Mouse (Mus musculus) bone marrow macrophage, adult 2 months (primary cell): ENCODE data around the gene Strn. TPM values are rescaled to one million over a fixed set of nuclear protein-coding genes. Genes with fewer than 3 reads are reported as not detected.
"Not testable (repeated sequence)": the region's sequence is repeated elsewhere in the genome, so short reads cannot be mapped to it uniquely, and the experiment has no call there.

Experiments
- H3K27ac ChIP-seq: 2 replicates; pipeline ENCODE4 v1.5.1; 2012; ENCODE audit warnings: low read depth, low read length; ENCODE audit not compliant: insufficient read depth
- H3K4me1 ChIP-seq: 2 replicates; pipeline ENCODE4 v1.6.1; 2012; ENCODE audit warnings: low read length; ENCODE audit not compliant: control insufficient read depth, insufficient read depth
- H3K4me3 ChIP-seq: 2 replicates; pipeline ENCODE4 v1.5.1; 2012; ENCODE audit warnings: mild to moderate bottlenecking, low read length, moderate library complexity; ENCODE audit not compliant: insufficient read depth
- CTCF ChIP-seq: IDR thresholded peaks from 2 replicates; pipeline ENCODE4 v1.5.1; 2012; ENCODE audit warnings: low read depth, mild to moderate bottlenecking, low read length, moderate library complexity
- POLR2A ChIP-seq: IDR thresholded peaks from 2 replicates; pipeline ENCODE4 v1.6.1; 2012; ENCODE audit warnings: mild to moderate bottlenecking, low read depth, low read length, borderline replicate concordance
- polyA plus RNA-seq: library from polyadenylated mRNA; stranded (reverse); fragments of >200 nt; gene quantifications from 2 replicates; pipeline ENCODE4 v1.2.4, GENCODE M21; 2012; ENCODE audit not compliant: missing spikeins, insufficient read depth, insufficient read length

Strn gene
- polyA plus RNA-seq, 1 experiment = 18.7 TPM

- Histone ChIP-seq H3K4me1 (no peaks in the 10 kb centered on the region), H3K4me3 (no peak overlapping the region), H3K27ac (no peak overlapping the region)
- TF ChIP-seq POLR2A (no peak), CTCF (no peak)
These were observed 12.4 kb downstream of the Strn start for GRCm38 (mm10) chr17:78724461-78725055.

- no peak for TF ChIP-seq CTCF
- no peak for TF ChIP-seq POLR2A
- no peaks in the 10 kb centered on the region for H3K4me1 ChIP-seq
- H3K27ac ChIP-seq = no peak overlapping the region
- H3K4me3 ChIP-seq = no peak overlapping the region
These were observed 15.3 kb downstream of the Strn start for GRCm38 (mm10) chr17:78721690-78722089.

DNA sequence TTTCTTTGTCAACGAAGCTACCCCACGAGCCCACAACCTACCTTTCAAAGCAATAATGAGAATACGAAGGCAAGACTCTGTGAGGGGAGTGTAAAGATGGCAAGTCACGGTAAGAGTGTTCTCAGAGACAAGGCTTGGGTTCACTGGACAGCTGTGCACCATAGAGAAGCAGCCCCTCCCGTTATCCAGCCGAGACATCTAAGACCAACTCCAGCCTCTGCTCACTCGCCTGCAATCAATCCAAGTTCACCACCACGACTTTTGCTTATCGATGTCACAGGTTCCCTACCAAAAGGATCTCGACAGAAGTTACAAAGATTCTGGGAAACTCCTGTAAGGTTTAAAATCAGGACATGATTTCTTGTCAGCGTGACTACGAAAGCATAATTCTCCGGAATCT, 17.9 kb downstream of the Strn start:
- no peaks in the 10 kb centered on the region for H3K4me1 ChIP-seq
- no peak overlapping the region for H3K27ac ChIP-seq
- TF ChIP-seq CTCF = no peak
- no peak for TF ChIP-seq POLR2A
- H3K4me3 ChIP-seq = no peak overlapping the region

DNA sequence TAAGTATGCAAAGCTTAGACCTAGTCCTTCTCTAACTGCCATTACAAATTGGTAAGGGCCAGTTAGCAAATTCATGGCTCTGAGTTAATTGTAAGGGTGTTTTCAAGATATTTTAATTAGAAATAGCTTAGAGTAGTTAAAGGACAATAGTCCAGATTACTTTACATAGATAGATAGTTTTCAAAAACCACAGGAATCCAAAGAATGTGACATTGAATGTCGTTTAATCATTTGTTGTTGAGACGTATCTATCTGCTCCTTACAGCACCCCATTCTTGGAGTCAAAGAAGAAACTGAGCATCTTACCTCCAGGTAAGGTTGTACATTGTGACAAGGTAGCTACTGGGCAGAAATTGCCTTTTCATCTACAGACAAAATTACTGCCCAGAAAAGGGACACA, 26.7 kb downstream of the Strn start:
- TF ChIP-seq POLR2A (no peak), CTCF (no peak)
- no peaks in the 10 kb centered on the region for H3K4me1 ChIP-seq
- H3K4me3 ChIP-seq = no peak overlapping the region
- no peak overlapping the region for H3K27ac ChIP-seq

DNA sequence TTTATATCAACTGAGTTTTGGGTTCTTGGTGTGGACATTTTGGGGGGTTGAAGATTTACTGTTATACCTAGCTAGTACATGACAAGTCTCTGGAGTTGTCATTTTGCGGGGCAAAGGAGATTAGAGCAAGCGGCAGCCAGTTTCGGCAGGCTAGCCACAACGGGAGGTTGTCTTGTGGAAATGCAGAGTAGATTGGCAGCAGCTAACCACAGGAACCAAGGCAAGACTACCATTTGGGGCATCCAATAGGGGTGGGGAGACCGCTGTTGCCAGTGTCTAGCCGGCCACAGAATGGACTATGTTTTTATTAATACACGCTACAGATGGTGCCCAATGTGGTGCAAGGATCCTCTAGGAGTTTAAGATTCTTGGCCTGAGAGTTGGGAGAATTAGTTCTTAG, 28.6 kb downstream of the Strn start:
- Histone ChIP-seq H3K4me3 (no peak overlapping the region), H3K27ac (no peak overlapping the region), H3K4me1 (no peaks in the 10 kb centered on the region)
- TF ChIP-seq CTCF (no peak), POLR2A (no peak)

GRCm38 (mm10) chr17:78702988-78703387, 34.0 kb downstream of the Strn start:
- Histone ChIP-seq H3K27ac (no peak overlapping the region), H3K4me3 (no peak overlapping the region), H3K4me1 (no peaks in the 10 kb centered on the region)
- TF ChIP-seq POLR2A (no peak), CTCF (no peak)

DNA sequence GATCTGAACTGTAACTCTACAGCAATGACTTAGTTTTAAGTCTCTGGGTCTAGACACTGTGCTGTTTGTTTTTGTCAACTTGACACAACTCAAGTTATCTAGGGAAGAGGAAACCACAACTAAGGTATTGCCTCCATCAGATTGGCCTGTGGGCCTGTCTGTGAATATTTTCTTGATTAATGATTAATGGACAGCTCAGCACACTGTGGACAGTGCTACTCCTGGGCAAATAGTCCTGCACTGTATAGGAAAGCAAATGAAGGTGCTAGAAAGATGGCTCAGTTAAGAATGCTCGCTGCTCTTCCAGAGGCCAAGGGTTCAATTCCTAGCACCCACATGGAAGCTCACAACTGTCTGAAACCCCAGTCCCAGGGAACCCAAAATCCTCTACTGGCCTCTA, 38.0 kb downstream of the Strn start:
- Histone ChIP-seq H3K4me1 (no peaks in the 10 kb centered on the region), H3K27ac (no peak overlapping the region), H3K4me3 (no peak overlapping the region)
- TF ChIP-seq CTCF (no peak), POLR2A (no peak)

GRCm38 (mm10) chr17:78697462-78697861, 39.5 kb downstream of the Strn start:
- H3K27ac ChIP-seq = no peak overlapping the region
- no peak for TF ChIP-seq CTCF
- no peak for TF ChIP-seq POLR2A
- no peaks in the 10 kb centered on the region for H3K4me1 ChIP-seq
- no peak overlapping the region for H3K4me3 ChIP-seq

- no peak for TF ChIP-seq POLR2A
- TF ChIP-seq CTCF = no peak
- H3K27ac ChIP-seq = no peak overlapping the region
- H3K4me3 ChIP-seq = no peak overlapping the region
- no peaks in the 10 kb centered on the region for H3K4me1 ChIP-seq
These were observed 40.1 kb downstream of the Strn start for GRCm38 (mm10) chr17:78696922-78697321.

GRCm38 (mm10) chr17:78689231-78689630, 47.8 kb downstream of the Strn start:
- not testable (repeated sequence) for H3K4me3 ChIP-seq, H3K27ac ChIP-seq, H3K4me1 ChIP-seq

DNA sequence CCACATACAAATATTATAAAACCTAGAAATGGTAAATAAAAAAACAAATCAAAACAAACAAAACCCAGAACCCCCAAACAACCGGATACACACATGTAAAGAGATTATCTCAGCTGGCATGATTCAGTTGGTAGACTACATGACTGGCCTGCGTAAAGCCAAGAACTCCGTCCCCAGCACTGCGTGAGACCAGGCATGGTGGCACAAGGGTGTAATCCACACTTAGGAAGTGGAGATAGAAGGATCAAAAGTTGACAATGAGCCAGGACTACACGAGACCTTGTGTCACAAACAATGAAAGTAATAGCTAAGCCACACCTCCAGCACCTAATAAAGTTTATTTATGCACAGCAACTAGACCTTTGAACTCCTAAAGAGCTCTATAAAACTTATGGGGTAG, 49.0 kb downstream of the Strn start:
- TF ChIP-seq CTCF (no peak), POLR2A (no peak)
- Histone ChIP-seq H3K27ac (no peak overlapping the region), H3K4me3 (no peak overlapping the region)

More for the DNA sequence above, 49.0 kb downstream of the Strn start:
- H3K4me1 ChIP-seq = no peaks in the 10 kb centered on the region
